Mouse (Mus musculus) heart, postnatal 0 days (tissue): ENCODE data around the gene Gm3415. TPM values are rescaled to one million over a fixed set of nuclear protein-coding genes. Genes with fewer than 3 reads are reported as not detected.

Experiments used
- ATAC-seq: fragments of 200-750 bp; cut with Nextera tagmentation; 2 replicates; pipeline ENCODE4 v1.8.0; 2017; ENCODE audit warnings: low read depth, moderate number of reproducible peaks, moderate library complexity; ENCODE audit not compliant: insufficient read depth
- DNase-seq: peaks from one replicate; pipeline ENCODE4 v3.0.0-alpha.2; 2016; ENCODE audit warnings: low spot score
- H3K27ac ChIP-seq: fragments of 300-500 bp; sonication (generic); 2 replicates; pipeline ENCODE4 v1.5.1; 2014; ENCODE audit warnings: low read depth, mild to moderate bottlenecking
- H3K27me3 ChIP-seq: fragments of 300-500 bp; sonication (generic); 2 replicates; pipeline ENCODE4 v1.6.1; 2014; ENCODE audit warnings: low read length, mixed read lengths; ENCODE audit not compliant: control insufficient read depth, insufficient read depth
- H3K36me3 ChIP-seq: fragments of 300-500 bp; sonication (generic); replicated peaks from 2 replicates; pipeline ENCODE4 v1.6.1; 2014; ENCODE audit warnings: low read length, mixed read lengths; ENCODE audit not compliant: control insufficient read depth, insufficient read depth
- H3K4me1 ChIP-seq: fragments of 300-500 bp; sonication (generic); 2 replicates; pipeline ENCODE4 v1.6.1; 2014; ENCODE audit warnings: antibody characterized with exemption; ENCODE audit not compliant: control insufficient read depth, insufficient read depth
- H3K4me2 ChIP-seq: fragments of 300-500 bp; sonication (generic); 2 replicates; pipeline ENCODE4 v1.6.1; 2014; ENCODE audit warnings: low read depth, mild to moderate bottlenecking, low read length, moderate library complexity
- H3K4me3 ChIP-seq: fragments of 300-500 bp; sonication (generic); 2 replicates; pipeline ENCODE4 v1.5.1; 2014; ENCODE audit warnings: low read depth, low read length
- H3K9ac ChIP-seq: fragments of 300-500 bp; sonication (generic); replicated peaks from 2 replicates; pipeline ENCODE4 v1.6.1; 2014; ENCODE audit warnings: low read depth, low read length, mixed read lengths
- H3K9me3 ChIP-seq: fragments of 300-500 bp; sonication (generic); replicated peaks from 2 replicates; pipeline ENCODE4 v1.6.1; 2016; ENCODE audit warnings: low read length; ENCODE audit not compliant: control insufficient read depth
- CTCF ChIP-seq: IDR thresholded peaks from 2 replicates; pipeline ENCODE4 v1.5.1; 2016; ENCODE audit warnings: antibody characterized with exemption, control low read depth, low read depth
- EP300 ChIP-seq: IDR thresholded peaks from 2 replicates; pipeline ENCODE4 v1.6.1; 2016; ENCODE audit warnings: antibody characterized with exemption, low read depth
- WGBS: fragments of 180-500 bp; shearing (Covaris S2); extraction: QIAGEN DNeasy Blood & Tissue Kit; methylation state at CpG from one replicate; pipeline ENCODE4 v1.1.7; 2014; 5-methylcytosine and 5-hydroxymethylcytosine counted together
- polyA plus RNA-seq: library from polyadenylated mRNA; unstranded; fragments of >200 nt; fragmentation: Nextera tagmentation; extraction: Ambion mirVana; gene quantifications from 2 replicates; pipeline ENCODE4 v1.2.1, GENCODE M21; 2015
- total RNA-seq: library from RNA; depleted of rRNA; stranded (reverse); fragments of >200 nt; gene quantifications from 2 replicates; pipeline ENCODE4 v1.2.3, GENCODE M21; 2014; ENCODE audit warnings: low replicate concordance

Gene Gm3415
- total and polyA plus RNA-seq, 2 experiments from 2014 or later: not detected

DNA sequence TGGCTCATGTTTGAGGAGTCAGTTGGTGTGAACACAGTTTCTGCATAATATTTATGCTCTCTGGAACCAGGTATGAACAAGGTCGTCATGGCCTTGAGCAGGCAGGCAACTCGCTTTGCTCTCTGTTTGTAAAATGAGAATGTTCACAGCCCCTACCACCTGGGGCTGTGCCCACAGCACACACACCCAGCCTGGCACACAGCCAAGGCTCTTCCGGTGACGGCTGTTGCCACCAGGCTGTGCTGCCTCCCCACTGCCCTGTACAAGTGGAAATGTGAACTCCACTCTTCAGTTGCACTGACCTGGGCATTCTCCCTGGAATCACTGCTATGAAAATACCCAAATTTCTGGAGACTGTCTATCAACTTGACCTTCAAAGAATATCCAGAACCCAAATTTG, 35.1 kb downstream of the Gm3415 start:
- 56% methylated on average over 4 of the region's 4 CpGs for WGBS
- Histone ChIP-seq H3K9me3 (no peaks in the 10 kb centered on the region; the same call in 1 of the 2 replicates), H3K27ac (no peak overlapping the region), H3K4me3 (no peak overlapping the region), H3K27me3 (peaks cover 5% of the 10 kb centered on the region), H3K9ac (no peak overlapping the region), H3K36me3 (no peaks in the 10 kb centered on the region), H3K4me2 (no peak overlapping the region), H3K4me1 (no peaks in the 10 kb centered on the region)
- DNase-seq: no peak
- no peak for ATAC-seq
- TF ChIP-seq EP300 (no peak), CTCF (no peak)

- no peaks in the 10 kb centered on the region; the same call in 1 of the 2 replicates for H3K27me3 ChIP-seq
- H3K27ac ChIP-seq: no peak overlapping the region
- TF ChIP-seq CTCF (no peak), EP300 (no peak)
- no peaks in the 10 kb centered on the region for H3K36me3 ChIP-seq
- H3K4me3 ChIP-seq: no peak overlapping the region
- no peak overlapping the region for H3K4me2 ChIP-seq
- 70% methylated on average over 4 of the region's 4 CpGs for WGBS
- DNase-seq: no peak
- no peaks in the 10 kb centered on the region for H3K4me1 ChIP-seq
- no peaks in the 10 kb centered on the region; the same call in 1 of the 2 replicates for H3K9me3 ChIP-seq
- ATAC-seq: no peak
- H3K9ac ChIP-seq: no peak overlapping the region
These were observed 35.7 kb downstream of the Gm3415 start for GRCm38 (mm10) chr5:146591636-146592035.

DNA sequence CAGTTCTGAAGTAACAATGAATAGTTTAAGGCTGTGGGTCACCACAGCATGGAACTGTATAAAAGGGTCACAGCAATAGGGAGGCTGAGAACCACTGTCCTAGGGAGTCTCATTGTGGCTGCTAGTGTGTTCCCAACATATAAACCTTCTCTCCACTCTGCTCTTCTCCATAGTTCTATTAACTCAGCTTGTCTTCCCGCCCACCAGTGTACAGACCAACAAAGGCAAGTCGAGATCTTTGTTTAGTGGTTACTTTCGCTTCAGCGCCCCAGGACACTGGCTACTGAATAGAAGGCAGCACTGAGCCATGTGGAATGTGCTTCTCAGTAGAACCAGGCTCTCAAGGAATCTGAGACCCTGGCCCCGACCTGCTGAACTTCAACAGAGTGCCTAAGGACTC, 36.6 kb downstream of the Gm3415 start:
- no peak overlapping the region for H3K4me2 ChIP-seq
- no peak overlapping the region for H3K4me3 ChIP-seq
- ATAC-seq (no peak), DNase-seq (no peak)
- 59% methylated on average over 5 of the region's 5 CpGs for WGBS
- H3K27me3 ChIP-seq: no peaks in the 10 kb centered on the region
- H3K4me1 ChIP-seq: no peaks in the 10 kb centered on the region
- H3K27ac ChIP-seq: no peak overlapping the region
- no peak for TF ChIP-seq CTCF
- TF ChIP-seq EP300: no peak
- H3K9ac ChIP-seq: no peak overlapping the region
- H3K36me3 ChIP-seq: no peaks in the 10 kb centered on the region
- H3K9me3 ChIP-seq: no peaks in the 10 kb centered on the region; the same call in 1 of the 2 replicates

DNA sequence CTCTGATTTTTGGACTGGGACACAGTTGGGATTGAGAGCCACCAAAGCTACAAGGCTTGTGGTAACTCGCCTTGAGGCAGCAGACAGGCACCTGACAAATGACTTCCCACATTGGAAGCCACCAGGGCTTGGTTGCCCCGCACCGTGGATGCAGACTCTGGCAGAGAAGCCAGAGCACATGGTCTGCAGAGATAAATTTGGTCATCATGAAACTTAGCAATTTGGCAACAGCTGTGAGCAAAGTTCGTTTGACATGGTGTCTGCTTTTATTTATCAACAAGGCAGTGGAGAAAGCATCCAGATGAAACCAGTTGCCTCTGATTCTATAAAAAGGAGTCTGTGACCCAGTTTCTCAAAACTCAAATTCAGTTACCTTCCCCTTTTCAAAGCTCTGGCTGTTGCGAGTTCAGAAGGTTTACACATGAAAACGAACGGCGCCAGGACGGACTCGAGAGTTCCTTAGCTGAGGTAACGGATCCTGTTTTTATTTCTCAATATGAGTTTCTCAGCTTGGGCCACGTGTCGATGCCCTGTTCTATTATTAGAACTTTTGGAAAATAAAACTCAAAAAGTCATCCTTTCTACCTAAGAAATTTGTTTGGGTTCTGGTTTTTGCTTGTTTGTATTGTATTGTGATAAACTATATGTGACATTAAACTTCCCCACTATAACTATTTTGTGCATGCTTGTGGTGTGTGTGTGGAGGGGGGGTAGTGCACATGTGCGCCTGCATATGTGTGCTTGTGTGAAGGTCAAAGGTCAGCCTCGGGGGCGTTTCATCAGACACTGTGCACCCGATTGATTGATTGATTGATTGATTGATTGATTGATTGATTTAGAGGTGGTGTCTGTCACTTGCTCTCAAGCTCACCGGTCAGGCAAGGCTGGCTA, 40.9 kb downstream of the Gm3415 start:
- TF ChIP-seq CTCF: no peak
- no peak for TF ChIP-seq EP300
- H3K9me3 ChIP-seq: no peaks in the 10 kb centered on the region; the same call in 1 of the 2 replicates
- no peak overlapping the region for H3K27ac ChIP-seq
- DNase-seq: no peak
- ATAC-seq: no peak
- 66% methylated on average over 18 of the region's 18 CpGs for WGBS
- no peak overlapping the region for H3K4me2 ChIP-seq
- no peak overlapping the region for H3K9ac ChIP-seq
- no peaks in the 10 kb centered on the region for H3K27me3 ChIP-seq
- no peaks in the 10 kb centered on the region for H3K36me3 ChIP-seq
- H3K4me3 ChIP-seq: no peak overlapping the region
- H3K4me1 ChIP-seq: no peaks in the 10 kb centered on the region

DNA sequence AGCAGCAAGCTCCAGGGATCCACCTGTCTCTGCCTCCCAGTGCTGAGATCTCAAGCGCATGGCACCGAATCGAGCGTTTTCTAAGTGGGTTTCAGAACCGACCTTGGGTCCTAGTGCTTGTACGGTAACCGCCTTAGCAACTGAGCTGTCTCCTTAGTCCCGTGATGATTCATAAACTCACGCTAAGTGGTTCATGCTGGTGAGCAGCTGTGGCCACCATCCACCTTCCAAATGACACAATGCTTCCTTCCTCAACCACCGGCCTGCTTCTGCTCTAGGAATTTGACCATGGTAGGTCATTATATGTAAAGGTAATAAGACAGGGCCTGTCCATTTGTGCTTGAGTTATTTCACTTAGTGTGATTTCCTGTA, 41.6 kb downstream of the Gm3415 start:
- no peak overlapping the region for H3K27ac ChIP-seq
- no peak for DNase-seq
- H3K9ac ChIP-seq: no peak overlapping the region
- 84% methylated on average over 10 of the region's 10 CpGs for WGBS
- no peak for TF ChIP-seq CTCF
- TF ChIP-seq EP300: no peak
- no peaks in the 10 kb centered on the region for H3K27me3 ChIP-seq
- no peak for ATAC-seq
- no peaks in the 10 kb centered on the region for H3K4me1 ChIP-seq
- no peak overlapping the region for H3K4me2 ChIP-seq
- H3K4me3 ChIP-seq: no peak overlapping the region
- H3K9me3 ChIP-seq: no peaks in the 10 kb centered on the region; the same call in 1 of the 2 replicates
- no peaks in the 10 kb centered on the region for H3K36me3 ChIP-seq
